Mouse (Mus musculus): Measurements from ENCODE around the gene Myh14.

GRCm38 (mm10) chr7:44641887-44642286 lies 28.8 kb downstream of the Myh14 start:
- TF ChIP-seq CTCF (IDR thresholded peaks at IDR 0.05; ENCODE audit: low read depth, low read length) (peak; percentile 91), POLR2A (IDR thresholded peaks at IDR 0.05; ENCODE audit: insufficient read depth, low read length) (no peak)

Measured in ES-Bruce4 (cell line).